Mouse (Mus musculus): ENCODE data around the gene Hebp1. TPM values are rescaled to one million over a fixed set of nuclear protein-coding genes. Genes with fewer than 3 reads are reported as not detected.
A peak's percentile ranks its signal among the peaks of the same experiment; 100 is the strongest.

Gene Hebp1
- polyA plus RNA-seq, 1 experiment = 34.1 TPM

GRCm38 (mm10) chr6:135168471-135168870, 29.4 kb downstream of the Hebp1 start:
- H3K27ac ChIP-seq (ENCODE audit: control insufficient read depth, insufficient read depth, low read length) = no peak overlapping the region
- DNase-seq = peak; percentile 38
- 92% methylated on average over 6 of the region's 6 CpGs for WGBS
- peaks cover 11% of the 10 kb centered on the region for H3K4me1 ChIP-seq (replicated peaks; ENCODE audit: control insufficient read depth, insufficient read depth, low read length)
- no peaks in the 10 kb centered on the region for H3K27me3 ChIP-seq (ENCODE audit: control insufficient read depth, insufficient read depth, low read length)
- no peaks in the 10 kb centered on the region for H3K36me3 ChIP-seq (ENCODE audit: control insufficient read depth, insufficient read depth, low read length)
- no peak overlapping the region for H3K4me3 ChIP-seq (ENCODE audit: control insufficient read depth, insufficient read depth, low read length)
- no peak for TF ChIP-seq POLR2A (IDR thresholded peaks at IDR 0.05; ENCODE audit: control insufficient read depth, extremely low read depth, insufficient read depth, low read length, poor library complexity)
- no peak for TF ChIP-seq CTCF (IDR thresholded peaks at IDR 0.05; ENCODE audit: borderline replicate concordance, control insufficient read depth, extremely low read depth, insufficient read depth, low read length, poor library complexity)

- Histone ChIP-seq H3K4me1 (replicated peaks; ENCODE audit: control insufficient read depth, insufficient read depth, low read length) (peaks cover 11% of the 10 kb centered on the region), H3K36me3 (ENCODE audit: control insufficient read depth, insufficient read depth, low read length) (no peaks in the 10 kb centered on the region), H3K27me3 (ENCODE audit: control insufficient read depth, insufficient read depth, low read length) (no peaks in the 10 kb centered on the region), H3K27ac (ENCODE audit: control insufficient read depth, insufficient read depth, low read length) (no peak overlapping the region), H3K4me3 (ENCODE audit: control insufficient read depth, insufficient read depth, low read length) (peak overlapping the region; percentile 57)
- DNase-seq = peak; percentile 75
- no peak for TF ChIP-seq POLR2A (IDR thresholded peaks at IDR 0.05; ENCODE audit: control insufficient read depth, extremely low read depth, insufficient read depth, low read length, poor library complexity)
- WGBS = 18% methylated on average over 44 of the region's 46 CpGs
These were observed 30.2 kb downstream of the Hebp1 start for GRCm38 (mm10) chr6:135167380-135168311.

- DNase-seq = no peak
- H3K4me3 ChIP-seq (ENCODE audit: control insufficient read depth, insufficient read depth, low read length) = no peak overlapping the region
- WGBS = 90% methylated on average over 5 of the region's 5 CpGs
- no peak overlapping the region for H3K27ac ChIP-seq (ENCODE audit: control insufficient read depth, insufficient read depth, low read length)
- peaks cover 11% of the 10 kb centered on the region for H3K4me1 ChIP-seq (replicated peaks; ENCODE audit: control insufficient read depth, insufficient read depth, low read length)
- H3K27me3 ChIP-seq (ENCODE audit: control insufficient read depth, insufficient read depth, low read length) = no peaks in the 10 kb centered on the region
- H3K36me3 ChIP-seq (ENCODE audit: control insufficient read depth, insufficient read depth, low read length) = no peaks in the 10 kb centered on the region
- TF ChIP-seq CTCF (IDR thresholded peaks at IDR 0.05; ENCODE audit: borderline replicate concordance, control insufficient read depth, extremely low read depth, insufficient read depth, low read length, poor library complexity) = no peak
- no peak for TF ChIP-seq POLR2A (IDR thresholded peaks at IDR 0.05; ENCODE audit: control insufficient read depth, extremely low read depth, insufficient read depth, low read length, poor library complexity)
These were observed 31.1 kb downstream of the Hebp1 start for GRCm38 (mm10) chr6:135166712-135167111.

- Histone ChIP-seq H3K27ac (ENCODE audit: control insufficient read depth, insufficient read depth, low read length) (no peak overlapping the region), H3K27me3 (ENCODE audit: control insufficient read depth, insufficient read depth, low read length) (no peaks in the 10 kb centered on the region), H3K4me3 (ENCODE audit: control insufficient read depth, insufficient read depth, low read length) (no peak overlapping the region), H3K36me3 (ENCODE audit: control insufficient read depth, insufficient read depth, low read length) (no peaks in the 10 kb centered on the region), H3K4me1 (replicated peaks; ENCODE audit: control insufficient read depth, insufficient read depth, low read length) (peaks cover 11% of the 10 kb centered on the region)
- DNase-seq = no peak
- TF ChIP-seq CTCF (IDR thresholded peaks at IDR 0.05; ENCODE audit: borderline replicate concordance, control insufficient read depth, extremely low read depth, insufficient read depth, low read length, poor library complexity) (no peak), POLR2A (IDR thresholded peaks at IDR 0.05; ENCODE audit: control insufficient read depth, extremely low read depth, insufficient read depth, low read length, poor library complexity) (no peak)
- 93% methylated on average over 3 of the region's 3 CpGs for WGBS
These were observed 31.6 kb downstream of the Hebp1 start for GRCm38 (mm10) chr6:135166262-135166661.

- TF ChIP-seq CTCF (IDR thresholded peaks at IDR 0.05; ENCODE audit: borderline replicate concordance, control insufficient read depth, extremely low read depth, insufficient read depth, low read length, poor library complexity) = no peak
- TF ChIP-seq POLR2A (IDR thresholded peaks at IDR 0.05; ENCODE audit: control insufficient read depth, extremely low read depth, insufficient read depth, low read length, poor library complexity) = no peak
- Histone ChIP-seq H3K4me3 (ENCODE audit: control insufficient read depth, insufficient read depth, low read length) (no peak overlapping the region), H3K36me3 (ENCODE audit: control insufficient read depth, insufficient read depth, low read length) (no peaks in the 10 kb centered on the region), H3K27ac (ENCODE audit: control insufficient read depth, insufficient read depth, low read length) (no peak overlapping the region), H3K4me1 (replicated peaks; ENCODE audit: control insufficient read depth, insufficient read depth, low read length) (peaks cover 11% of the 10 kb centered on the region), H3K27me3 (ENCODE audit: control insufficient read depth, insufficient read depth, low read length) (no peaks in the 10 kb centered on the region)
- 92% methylated on average over 2 of the region's 2 CpGs for WGBS
- no peak for DNase-seq
These were observed 32.1 kb downstream of the Hebp1 start for GRCm38 (mm10) chr6:135165706-135166105.

- no peak overlapping the region for H3K4me3 ChIP-seq (ENCODE audit: control insufficient read depth, insufficient read depth, low read length)
- peaks cover 11% of the 10 kb centered on the region for H3K4me1 ChIP-seq (replicated peaks; ENCODE audit: control insufficient read depth, insufficient read depth, low read length)
- no peak for DNase-seq
- H3K27ac ChIP-seq (ENCODE audit: control insufficient read depth, insufficient read depth, low read length) = no peak overlapping the region
- 97% methylated on average over 3 of the region's 3 CpGs for WGBS
- no peaks in the 10 kb centered on the region for H3K27me3 ChIP-seq (ENCODE audit: control insufficient read depth, insufficient read depth, low read length)
- TF ChIP-seq CTCF (IDR thresholded peaks at IDR 0.05; ENCODE audit: borderline replicate concordance, control insufficient read depth, extremely low read depth, insufficient read depth, low read length, poor library complexity) (no peak), POLR2A (IDR thresholded peaks at IDR 0.05; ENCODE audit: control insufficient read depth, extremely low read depth, insufficient read depth, low read length, poor library complexity) (no peak)
- no peaks in the 10 kb centered on the region for H3K36me3 ChIP-seq (ENCODE audit: control insufficient read depth, insufficient read depth, low read length)
These were observed 32.6 kb downstream of the Hebp1 start for GRCm38 (mm10) chr6:135165191-135165590.
